Mouse (Mus musculus): ENCODE results near the gene Fkbp15.

DNA sequence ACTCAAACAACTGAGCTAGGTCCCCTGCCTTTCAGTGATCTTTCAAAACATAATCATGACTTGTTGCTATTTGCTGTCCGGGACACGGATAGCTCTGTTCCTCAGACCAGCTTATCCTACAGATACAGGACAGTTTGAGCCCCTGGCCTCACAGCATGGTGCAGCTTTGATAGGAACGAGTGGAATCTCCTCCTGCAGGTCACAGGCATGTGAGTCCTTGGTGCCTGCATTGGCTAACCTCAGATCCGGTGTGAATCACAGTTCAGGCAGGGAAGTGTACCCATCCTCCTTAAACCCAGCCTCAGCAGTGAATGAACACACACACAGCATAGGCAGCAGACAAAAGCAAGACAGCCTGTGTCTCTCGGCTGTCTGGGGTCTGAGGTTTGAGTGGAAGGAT, 79.0 kb downstream of the Fkbp15 start:
- TF ChIP-seq CTCF (IDR thresholded peaks at IDR 0.05), result no peak
- no peak for TF ChIP-seq EP300 (IDR thresholded peaks at IDR 0.05)

All from lung, postnatal 0 days (tissue).